Comparison of ENCODE assay signal across 26 mouse cellular contexts in genomic region chr10:31603855-31604254, GRCm38 (mm10). TPM values are rescaled to one million over a fixed set of nuclear protein-coding genes. Genes with fewer than 3 reads are reported as not detected.
"Had no signal": no experiment of that assay in that cellular context is flagged by ENCODE, and none has a peak within 500 bp of the region (broad histone marks: within the 10 kb centered on the region; RNA-seq: fewer than 3 reads in every experiment).

No protein-coding gene starts in this region.

- H3K36me3 ChIP-seq: embryonic facial prominence, embryonic 10.5 days; embryonic facial prominence, embryonic 12.5 days; embryonic facial prominence, embryonic 13.5 days; embryonic facial prominence, embryonic 15.5 days; forebrain, embryonic 10.5 days; forebrain, embryonic 12.5 days; forebrain, embryonic 15.5 days had no signal

- H3K4me3 ChIP-seq: embryonic facial prominence, embryonic 10.5 days; embryonic facial prominence, embryonic 12.5 days; embryonic facial prominence, embryonic 13.5 days; embryonic facial prominence, embryonic 15.5 days; erythroblast, embryonic 14.5 days; forebrain, embryonic 10.5 days; forebrain, embryonic 12.5 days; forebrain, embryonic 13.5 days; forebrain, embryonic 15.5 days; gastrocnemius, adult 2 months; heart, adult 2 months had no signal

- DNase-seq: cerebellum, adult 8-10 months; cerebellum, adult 9-10 months; cerebellum, adult 9-11 months; cerebellum, postnatal 10 days; cerebellum, postnatal 14 days; cerebellum, postnatal 25 days; cerebellum, postnatal 36 days; embryo, embryonic 11 days; forebrain, postnatal 0 days; gastrocnemius, adult 2 months; gastrocnemius, postnatal 10 days; gastrocnemius, postnatal 14 days; gastrocnemius, postnatal 25 days; gastrocnemius, postnatal 36 days; heart, adult 11 months; heart, adult 18-20 months; heart, adult 2 months had no signal

- H3K27me3 ChIP-seq: embryonic facial prominence, embryonic 12.5 days; embryonic facial prominence, embryonic 13.5 days; embryonic facial prominence, embryonic 15.5 days; forebrain, embryonic 13.5 days; forebrain, embryonic 15.5 days had no signal

- H3K4me2 ChIP-seq: embryonic facial prominence, embryonic 12.5 days; embryonic facial prominence, embryonic 13.5 days; embryonic facial prominence, embryonic 15.5 days; forebrain, embryonic 12.5 days; forebrain, embryonic 13.5 days; forebrain, embryonic 15.5 days had no signal

RNA-seq across cellular contexts. Expression of gene Rnf217, which starts 5.1 kb away (rescaled TPM):
- polyA plus RNA-seq: erythroblast, embryonic 14.5 days had no signal
